Mouse (Mus musculus): ENCODE data around the gene Itsn2.
"Not testable (repeated sequence)": the region's sequence is repeated elsewhere in the genome, so short reads cannot be mapped to it uniquely, and the experiment has no call there.

Itsn2 gene

DNA sequence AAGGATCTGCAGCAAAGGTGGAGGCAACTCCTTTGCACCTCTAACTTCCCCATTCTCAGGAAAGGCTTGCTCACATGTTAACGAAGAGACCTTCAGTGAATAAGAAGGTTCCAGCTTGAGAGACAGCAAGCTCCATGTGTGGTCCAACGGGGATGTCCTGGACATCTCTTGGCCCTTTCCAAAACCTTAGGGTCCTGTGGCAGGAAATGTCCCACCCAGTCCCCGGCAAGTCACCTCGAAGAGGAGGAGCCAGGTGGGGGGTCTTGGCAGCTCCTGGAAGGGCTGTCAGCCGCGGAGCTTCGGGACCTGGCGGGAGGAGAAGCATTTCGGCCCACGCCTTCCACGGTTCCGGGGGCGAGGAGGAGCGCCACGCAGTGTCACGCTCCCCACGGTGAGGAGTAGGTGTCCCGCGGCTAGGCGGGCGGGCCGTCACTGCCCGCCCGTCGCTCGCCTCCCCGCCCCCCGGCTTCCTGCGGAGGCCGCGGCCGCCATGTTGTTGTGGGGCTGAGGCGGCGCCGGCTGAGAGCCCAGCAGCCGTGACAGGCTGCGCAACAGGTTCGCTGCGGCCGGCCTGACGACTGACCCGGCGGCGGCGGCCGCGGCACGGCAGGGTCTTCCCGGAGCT is at the start of gene Itsn2, which contains the start of gene Gm3625:
TSS of gene Itsn2 (plus strand) at position 98 of the 625 bp plus-strand sequence.
TSS of gene Gm3625 (minus strand) at position 387 of the 625 bp plus-strand sequence.
- DNase-seq (ENCODE audit: low spot score in 2 of 2), result peak; percentile 73

DNA sequence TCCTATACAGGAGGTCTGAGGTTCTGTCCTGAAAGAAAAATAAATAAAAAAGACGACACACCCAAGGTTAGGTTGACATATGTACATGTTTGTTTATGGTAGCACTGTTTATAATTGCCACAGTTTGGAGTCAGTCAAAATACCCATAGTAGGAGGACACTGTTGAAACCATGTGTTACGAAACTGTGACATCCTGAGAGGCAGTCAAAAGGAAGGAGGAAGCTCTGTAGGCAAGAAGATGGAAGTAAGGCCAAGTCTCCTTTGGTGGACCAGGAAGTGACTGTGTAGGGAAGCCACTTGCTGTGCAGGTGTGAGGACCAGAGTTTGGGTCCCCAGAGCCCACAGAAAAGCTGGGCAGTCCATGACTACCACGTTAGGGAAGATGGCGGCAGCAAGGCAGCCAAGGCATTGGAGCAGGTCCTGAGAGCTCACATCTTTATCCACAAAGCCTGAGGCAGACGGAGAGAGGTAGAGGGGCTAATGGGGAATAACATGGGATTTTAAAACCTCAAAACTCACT is 48.0 kb upstream of the Itsn2 start:
- DNase-seq (ENCODE audit: low spot score in 2 of 2), result no peak

DNA sequence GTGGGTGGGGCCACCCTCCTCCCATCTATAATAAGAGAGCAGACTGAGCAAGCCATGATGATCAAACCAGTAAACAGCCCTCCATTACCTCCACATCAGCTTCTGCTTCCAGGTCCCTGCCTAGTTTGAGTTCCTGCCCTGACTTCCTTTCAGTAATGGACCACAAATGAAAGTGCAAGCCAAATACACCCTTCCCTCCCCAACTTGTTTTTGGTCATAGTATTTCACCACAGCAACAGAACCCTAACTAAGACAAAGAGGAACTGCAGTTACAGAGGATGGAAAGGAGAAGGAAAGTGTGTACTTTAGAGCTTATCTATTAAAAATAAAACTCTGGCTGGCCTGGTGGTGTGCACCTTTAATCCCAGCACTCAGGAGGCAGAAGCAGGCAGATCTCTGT is 47.0 kb upstream of the Itsn2 start:
- DNase-seq (ENCODE audit: low spot score in 2 of 2), result no peak

DNA sequence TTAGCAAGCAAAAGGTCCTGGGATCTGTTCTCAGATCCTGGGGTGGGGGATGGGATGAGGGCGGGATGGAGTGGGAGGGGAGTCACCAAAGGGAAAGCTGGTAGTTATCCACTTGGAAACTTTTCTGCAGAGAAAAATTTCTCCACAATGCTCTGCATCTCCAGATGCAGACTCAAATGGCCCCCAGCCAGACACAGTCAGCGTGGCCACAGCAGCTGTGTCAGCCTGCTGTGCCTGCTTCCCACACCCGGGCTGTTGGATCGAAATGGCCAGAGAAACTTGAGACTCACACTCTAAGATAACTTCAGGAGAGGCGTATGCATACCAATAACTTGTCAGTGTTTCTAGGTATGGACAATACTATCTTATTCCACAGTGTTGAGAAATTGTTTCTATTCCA is 45.9 kb upstream of the Itsn2 start:
- DNase-seq (ENCODE audit: low spot score in 2 of 2), result no peak

DNA sequence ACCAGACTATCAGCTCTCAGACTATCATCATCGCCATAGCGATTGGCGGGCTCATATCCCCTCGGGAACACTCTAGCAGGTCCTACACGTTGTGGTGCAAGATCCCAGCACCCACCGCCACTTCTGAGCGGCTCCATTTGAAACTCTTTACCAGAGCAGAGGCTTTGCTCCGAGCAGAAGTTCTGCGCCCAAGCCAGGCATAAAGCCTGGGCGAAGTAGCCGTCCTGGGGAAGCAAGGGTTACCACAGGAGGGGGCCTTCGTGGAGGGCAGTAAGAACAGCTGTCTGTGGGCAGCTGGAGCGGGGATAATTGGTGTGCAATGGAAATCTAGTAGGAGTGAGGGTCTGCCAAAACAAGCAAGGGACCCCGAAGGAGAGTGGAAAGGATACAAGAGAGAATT is 44.9 kb upstream of the Itsn2 start:
- DNase-seq (ENCODE audit: low spot score in 2 of 2), result peak in 1 of 2 experiments; percentile 26

DNA sequence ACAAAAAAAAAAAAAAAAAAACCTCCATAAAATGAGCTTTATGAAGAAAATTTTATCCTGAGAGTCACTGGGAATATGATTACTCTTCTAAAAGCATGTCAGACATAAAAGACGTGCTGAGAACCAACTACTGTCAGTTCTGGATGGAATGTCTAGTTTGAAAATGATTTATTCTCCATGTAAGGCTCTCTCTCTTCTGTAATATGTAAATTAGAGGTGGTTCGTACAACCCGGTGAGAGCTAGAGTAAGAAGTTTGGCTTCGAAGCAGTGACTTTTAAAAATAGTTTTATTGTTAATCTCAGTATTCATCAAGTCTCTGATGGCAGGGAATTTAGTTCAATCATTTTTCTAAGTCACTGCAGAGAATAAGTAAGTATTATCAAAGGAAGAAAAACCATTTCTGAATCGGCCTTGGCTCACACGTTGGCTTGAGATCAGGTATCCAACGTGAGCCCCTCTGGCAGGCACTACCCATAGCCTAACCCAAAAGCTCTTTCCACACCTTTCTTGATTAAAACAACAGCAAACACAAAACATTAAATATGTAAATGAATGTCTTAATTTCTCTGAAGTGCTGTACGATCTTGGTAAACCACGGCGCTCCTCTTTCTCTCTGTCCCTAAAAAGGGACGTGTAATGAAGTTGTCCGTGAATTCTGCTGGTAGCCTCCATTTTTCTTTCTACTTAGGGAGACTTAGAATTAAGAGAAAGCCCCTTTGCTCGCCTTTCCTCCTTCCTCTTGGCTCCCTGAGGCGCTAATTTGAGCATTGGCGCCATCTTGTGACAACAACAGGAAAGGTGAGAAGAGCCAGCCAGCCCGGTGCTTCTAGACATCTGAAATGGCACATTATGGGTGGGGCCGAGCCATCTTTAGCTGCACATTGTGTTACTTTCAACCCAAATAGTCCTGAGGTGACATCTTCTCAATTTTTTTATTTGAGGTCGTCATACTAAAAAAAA is 44.1 kb upstream of the Itsn2 start:
- peak; percentile 87 to 90 for DNase-seq (ENCODE audit: low spot score in 2 of 2)

DNA sequence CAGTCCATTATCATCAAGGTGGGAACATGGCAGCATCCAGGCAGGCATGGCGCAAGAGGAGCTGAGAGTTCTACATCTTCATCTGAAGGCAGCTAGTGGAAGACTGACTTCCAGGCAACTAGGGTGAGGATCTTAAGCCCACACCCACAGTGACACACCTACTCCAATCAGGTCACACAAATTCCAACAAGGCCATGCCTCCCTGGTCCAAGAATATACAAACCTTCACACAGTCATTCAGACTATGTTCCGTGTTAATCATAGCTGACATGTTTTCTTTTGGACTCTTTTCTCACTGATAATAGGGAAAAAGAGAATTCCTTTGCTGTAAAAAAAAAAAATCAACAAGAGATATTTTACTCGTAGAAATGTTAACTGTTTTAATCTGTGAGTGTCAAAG is 38.7 kb upstream of the Itsn2 start:
- not testable (repeated sequence) for DNase-seq (ENCODE audit: low spot score in 2 of 2)

DNA sequence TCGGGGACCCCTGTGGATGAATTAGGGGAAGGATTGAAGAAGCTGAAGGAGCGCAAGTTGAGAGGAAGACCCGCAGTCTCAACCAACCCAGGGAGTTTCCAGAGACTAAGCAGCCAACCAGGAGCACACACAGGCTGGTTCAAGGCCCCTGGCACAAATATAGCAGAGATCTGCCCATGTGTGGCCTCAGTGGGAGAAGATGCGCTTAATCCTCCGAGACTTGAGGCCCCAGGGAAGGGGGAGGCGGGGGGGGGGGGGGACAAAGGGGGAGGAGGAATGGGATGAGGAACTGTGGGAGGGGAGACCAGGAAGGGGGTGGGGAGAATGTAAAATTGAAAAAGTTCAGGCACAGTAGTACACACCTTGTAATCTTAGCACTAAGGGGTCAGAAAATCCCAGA is 37.0 kb upstream of the Itsn2 start:
- no peak for DNase-seq (ENCODE audit: low spot score in 2 of 2)

DNA sequence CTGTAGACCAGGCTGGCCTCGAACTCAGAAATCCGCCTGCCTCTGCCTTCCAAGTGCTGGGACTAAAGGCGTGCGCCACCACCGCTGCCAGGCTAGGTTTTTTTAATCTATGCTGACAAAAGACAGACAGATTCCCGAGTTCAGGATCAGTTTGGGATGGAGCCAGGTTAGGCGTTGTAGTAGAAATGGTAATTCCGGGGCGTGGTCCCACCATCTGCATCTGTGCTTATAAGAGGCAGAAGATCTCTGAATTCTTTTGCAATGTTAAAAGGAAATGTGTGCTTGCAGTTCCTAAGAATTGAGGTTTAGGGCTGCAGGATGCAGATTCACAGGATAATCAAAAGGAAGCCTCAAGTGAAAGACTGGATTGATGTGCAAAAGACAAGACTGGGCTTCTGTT is 35.5 kb upstream of the Itsn2 start:
- DNase-seq (ENCODE audit: low spot score in 2 of 2), result no peak

DNA sequence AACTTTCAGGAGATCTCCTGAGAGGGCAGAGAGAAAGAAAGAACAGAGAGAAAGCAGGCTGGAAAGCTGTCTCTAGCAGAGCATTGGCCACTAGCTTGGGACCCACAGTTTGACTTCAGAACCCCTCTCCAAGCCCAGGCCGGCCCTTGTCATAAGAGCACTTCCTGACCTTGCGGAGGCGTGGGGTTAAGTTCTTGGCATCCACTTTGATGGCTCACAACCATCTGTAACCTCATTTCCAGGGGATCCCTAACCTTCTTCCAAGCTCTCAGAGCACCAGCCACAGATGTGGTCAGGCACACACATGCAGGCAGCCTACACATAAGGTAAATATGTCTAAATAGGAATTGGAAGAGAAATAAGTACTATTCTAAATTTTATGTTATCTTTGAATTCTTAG is 35.0 kb upstream of the Itsn2 start:
- no peak for DNase-seq (ENCODE audit: low spot score in 2 of 2)

DNA sequence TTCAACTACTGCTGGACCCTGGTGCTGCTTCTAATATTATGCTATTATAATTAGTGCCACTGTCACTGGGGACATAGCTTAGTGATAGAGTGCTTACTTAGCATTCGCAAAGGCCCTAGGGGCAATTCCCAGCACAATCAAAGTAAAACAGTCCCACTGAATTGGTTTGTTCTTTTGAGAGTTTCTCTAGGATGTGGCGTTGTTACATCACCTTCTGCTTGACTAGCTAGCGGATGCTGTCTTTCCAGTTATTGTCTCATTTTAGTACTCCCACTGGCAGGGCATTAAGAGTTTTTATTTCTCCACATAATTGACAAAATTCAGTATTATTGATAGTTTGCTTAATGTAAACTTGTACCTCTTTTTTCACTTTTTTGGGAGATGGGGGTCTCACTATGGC is 34.4 kb upstream of the Itsn2 start:
- no peak for DNase-seq (ENCODE audit: low spot score in 2 of 2)

DNA sequence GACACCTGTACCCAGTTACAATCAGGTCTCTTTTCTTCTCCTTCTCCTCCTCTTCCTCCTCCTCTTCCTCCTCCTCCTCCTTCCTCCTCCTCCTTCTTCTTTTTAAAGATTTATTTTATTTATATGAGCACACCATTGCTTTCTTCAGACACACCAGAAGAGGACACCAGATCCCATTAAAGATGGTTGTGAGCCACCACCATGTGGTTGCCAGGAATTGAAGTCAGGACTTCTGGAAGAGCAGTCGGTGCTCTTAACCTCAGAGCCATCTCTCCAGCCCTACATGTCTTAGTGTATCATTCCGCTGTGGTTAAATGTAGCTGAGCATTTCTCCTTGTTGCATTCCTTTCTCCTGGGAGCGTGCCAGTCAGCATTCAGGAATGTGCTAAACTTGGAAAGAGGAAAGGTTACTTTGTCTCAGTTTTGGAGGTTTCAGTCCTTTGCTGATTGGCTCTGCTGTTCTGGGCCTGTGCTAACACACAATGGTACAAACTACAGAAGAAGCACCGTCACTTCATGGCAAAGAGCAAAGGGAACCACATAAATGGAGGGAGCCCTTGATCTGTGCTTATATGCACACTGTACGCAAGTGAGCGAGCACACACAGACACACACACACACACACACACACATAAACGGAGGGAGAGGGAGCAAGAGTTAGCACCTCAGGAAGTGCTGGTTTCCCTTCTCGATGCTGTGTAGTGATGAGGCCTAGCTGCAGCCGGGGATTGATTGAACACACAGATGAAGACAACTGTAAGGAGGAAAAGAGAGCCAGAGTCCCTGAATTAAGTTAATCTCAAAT is 33.8 kb upstream of the Itsn2 start:
- no peak for DNase-seq (ENCODE audit: low spot score in 2 of 2)

DNA sequence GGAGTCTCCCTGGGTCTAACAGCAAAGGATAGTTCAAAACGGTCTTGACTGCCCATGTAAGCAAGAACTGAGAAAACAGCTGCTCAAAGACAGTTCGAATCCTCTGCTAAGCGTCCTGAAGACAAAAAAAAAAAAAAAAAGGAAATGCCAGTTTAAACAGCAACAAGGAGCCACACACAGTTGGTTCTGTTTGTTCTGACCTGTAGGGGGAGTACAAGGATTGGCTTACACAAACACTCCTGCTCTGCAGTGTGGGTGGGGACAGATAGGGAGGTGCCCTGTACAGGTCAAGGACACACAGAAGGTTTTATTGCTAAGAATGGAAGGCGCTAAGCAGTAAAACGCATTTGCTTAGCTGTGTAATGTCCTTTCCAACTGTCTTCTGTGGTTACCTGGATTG is 20.6 kb upstream of the Itsn2 start:
- DNase-seq (ENCODE audit: low spot score in 2 of 2), result no peak

DNA sequence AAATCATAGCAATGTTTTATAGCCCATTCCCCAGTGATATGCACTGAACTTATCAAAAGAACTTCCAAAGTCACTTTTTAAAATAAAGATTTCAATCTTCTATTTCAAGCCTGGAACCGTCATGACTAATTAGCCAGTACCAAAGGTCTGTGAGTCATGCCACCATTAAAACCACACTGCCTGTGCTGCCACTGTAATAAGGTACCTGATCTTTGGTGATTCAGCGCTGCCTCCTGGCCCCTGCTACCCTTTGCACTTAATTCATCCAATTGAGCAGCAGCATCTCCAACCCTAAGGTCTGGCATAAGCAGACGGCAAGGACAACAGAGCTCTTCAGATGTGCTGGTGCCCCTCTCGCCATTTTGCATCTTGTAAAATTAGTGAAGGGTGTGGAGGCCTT is 18.4 kb upstream of the Itsn2 start:
- DNase-seq (ENCODE audit: low spot score in 2 of 2), result no peak

DNA sequence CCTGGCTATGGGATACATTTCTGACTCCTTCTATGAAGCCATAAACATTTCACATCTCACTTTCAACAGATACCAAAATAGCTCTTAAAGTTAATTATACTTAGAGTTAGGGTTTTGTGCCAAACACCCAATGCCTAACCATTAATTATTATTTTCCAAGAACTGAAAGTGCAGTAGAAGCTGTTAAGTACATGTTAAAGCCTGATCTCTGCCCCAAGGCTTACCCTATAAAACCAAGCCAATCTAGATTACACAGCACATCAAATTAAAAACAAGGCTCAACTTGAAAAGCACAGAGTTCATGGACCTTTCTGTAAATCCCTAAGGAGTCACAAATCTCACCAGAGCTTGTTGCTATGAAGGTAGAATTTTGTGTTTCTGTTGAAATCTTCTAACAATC is 10.1 kb upstream of the Itsn2 start:
- DNase-seq (ENCODE audit: low spot score in 2 of 2), result no peak

DNA sequence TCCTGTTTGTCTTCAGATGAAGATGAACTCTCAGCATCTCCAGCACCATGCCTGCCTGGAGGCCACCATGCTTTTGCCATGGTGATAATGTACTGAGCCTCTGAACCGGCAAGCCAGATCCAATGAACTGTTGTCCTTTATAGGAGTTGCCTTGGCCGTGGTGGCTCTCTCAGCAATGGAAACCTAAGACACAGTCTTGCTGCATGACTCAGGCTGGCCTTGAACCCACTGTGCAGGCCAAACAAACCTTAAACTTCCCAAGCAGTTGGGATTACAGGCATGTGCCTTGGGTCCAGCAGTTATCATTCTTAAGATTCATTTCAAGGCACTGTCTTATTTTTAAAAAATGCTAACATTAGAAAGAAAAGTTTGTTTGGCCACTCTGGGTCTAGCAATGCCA is 4.6 kb upstream of the Itsn2 start:
- no peak for DNase-seq (ENCODE audit: low spot score in 2 of 2)

DNA sequence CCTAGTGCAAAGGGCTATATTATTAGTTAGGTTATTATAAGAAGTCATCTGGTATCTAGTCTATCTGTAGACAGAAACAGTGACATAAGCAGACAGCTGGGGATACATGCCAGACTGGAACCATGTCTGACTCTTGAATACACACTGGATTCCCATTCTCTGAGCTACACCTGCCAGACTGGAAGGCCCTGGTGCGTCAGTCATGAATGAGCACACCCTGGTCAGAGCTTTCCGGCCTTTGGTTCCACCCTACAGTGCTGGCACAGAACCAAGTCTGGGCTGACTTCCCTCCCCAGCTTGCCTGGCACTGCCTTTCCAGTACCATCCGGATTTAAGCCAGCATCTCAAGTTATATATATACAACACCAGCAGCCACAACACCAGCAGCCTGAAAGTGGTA is 3.8 kb upstream of the Itsn2 start:
- DNase-seq (ENCODE audit: low spot score in 2 of 2), result peak; percentile 47 to 51

DNA sequence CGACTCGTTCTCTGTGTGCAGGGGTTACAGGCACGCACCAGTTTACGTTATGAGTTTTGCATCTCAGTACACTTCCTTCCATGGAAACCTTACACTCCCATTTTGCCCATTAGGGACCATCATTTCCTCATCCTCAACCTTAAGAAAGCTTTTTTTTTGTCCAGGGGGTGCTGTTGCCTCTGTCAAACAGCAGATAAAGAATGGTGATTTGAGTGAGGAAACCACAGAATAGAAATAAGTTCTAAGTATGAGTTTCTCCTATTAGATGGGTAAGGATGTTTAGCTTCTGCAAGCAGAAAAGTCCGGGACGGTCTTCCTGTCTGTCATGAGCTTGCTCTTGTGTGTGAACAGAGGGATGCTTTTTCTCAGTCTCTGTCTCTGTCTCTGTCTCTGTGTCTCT is 413 bp upstream of the Itsn2 start:
- DNase-seq (ENCODE audit: low spot score in 2 of 2), result no peak

DNA sequence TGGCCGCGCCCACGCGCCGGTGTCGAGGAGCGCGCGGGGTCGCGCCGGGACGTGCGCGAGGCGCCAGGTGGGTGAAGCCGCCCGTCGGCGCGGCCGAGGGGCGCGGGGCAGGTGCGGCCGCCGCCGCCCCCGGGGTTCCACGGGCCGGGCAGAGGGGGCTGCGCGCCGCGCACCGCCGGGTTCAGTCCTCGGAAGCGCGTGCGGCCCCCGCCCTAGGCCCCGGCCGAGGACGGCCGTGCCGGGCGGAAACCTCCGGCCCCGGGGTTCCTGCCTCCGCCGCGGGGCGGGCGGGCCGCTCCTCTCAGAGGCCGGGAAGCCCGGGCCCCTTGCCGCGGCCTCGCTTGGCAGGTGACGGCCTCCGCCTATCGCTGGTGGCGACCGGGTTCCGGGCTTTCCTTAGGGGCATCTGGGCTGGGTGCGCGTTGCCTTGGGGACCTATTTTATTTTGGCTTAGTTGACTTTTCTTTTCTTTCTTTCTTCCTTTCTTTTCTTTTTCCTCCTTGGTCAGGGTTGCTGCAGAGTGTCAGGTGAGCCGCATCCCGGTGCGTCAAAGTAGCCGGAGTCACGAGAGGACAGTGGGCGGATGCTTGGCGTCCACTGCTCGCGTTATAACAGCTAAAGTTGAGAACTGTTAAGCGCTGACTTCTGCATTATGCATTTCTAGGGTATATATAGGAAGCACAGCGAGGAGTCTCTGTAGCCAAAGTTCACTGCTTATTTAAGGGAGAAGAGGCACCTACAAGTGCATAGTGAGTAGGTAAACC is 910 bp downstream of the Itsn2 start:
- DNase-seq (ENCODE audit: low spot score in 2 of 2), result peak; percentile 44 to 52

DNA sequence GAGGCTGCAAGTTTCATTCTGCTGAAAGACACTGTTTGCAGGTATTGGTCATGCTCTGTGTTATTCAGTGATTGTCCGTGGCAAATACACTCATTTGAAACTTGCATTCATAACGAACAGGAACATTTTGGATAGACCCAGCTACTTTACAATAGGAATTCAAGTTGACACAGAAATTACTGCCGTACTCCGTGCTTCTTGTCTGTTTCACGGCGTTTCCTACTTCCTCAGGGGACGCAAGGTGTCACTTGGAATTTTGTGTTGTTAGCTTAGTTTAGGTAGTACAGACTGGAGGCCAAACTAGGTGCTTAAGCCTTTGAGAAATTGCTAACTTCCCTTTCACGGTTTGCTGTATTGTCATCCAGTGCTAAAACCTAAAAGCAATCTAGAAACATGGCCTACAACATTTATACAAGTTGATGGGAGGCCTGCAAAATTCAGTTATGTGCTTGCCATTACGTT is 1.5 kb downstream of the Itsn2 start:
- no peak for DNase-seq (ENCODE audit: low spot score in 2 of 2)

DNA sequence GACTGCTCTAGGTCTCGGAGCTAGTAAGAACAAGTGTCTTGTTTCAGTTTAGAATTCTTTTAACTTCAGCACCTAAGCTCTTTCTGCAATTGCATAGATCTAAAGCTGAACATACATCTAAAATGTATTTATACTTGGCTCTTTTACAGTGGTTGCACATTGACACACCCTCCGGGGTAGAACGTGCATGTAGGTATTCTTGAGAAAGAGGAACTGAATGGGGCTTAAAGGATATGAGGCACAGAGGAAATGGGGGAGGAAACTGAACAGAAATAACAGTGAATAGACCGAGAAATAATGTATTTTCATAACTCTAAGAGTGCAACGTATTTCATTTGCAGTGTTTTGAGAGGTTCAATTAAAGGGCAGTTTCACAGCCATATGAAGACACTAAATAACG is 2.6 kb downstream of the Itsn2 start:
- no peak for DNase-seq (ENCODE audit: low spot score in 2 of 2)
